8 mouse cellular contexts compared by ENCODE assay signal in genomic region chr9:52940964-52941636, GRCm38 (mm10).
DNase-seq lines count a peak whose midpoint lies in the region; ATAC-seq and TF ChIP-seq lines count a peak whose summit lies in the region.

No protein-coding gene starts in this region.

- 0 out of 2 replicates have a peak, but pooled peaks cover 3% of the 10 kb centered on the region for H3K4me1 ChIP-seq in kidney, postnatal 0 days (replicated peaks; ENCODE audit: insufficient read depth, low read length)
- peaks cover 12% of the 10 kb centered on the region for H3K4me1 ChIP-seq in hindbrain, embryonic 14.5 days (replicated peaks; ENCODE audit: control insufficient read depth, insufficient read depth, low read length)
- H3K4me1 ChIP-seq in midbrain, embryonic 12.5 days: peaks cover 12% of the 10 kb centered on the region

- no peaks in the 10 kb centered on the region for H3K27me3 ChIP-seq in kidney, postnatal 0 days (ENCODE audit: insufficient read depth, low read length)
- H3K27me3 ChIP-seq in hindbrain, embryonic 14.5 days (ENCODE audit: control insufficient read depth, insufficient read depth, low read length): no peaks in the 10 kb centered on the region
- no peaks in the 10 kb centered on the region for H3K27me3 ChIP-seq in midbrain, embryonic 12.5 days

- no peak for ATAC-seq in kidney, postnatal 0 days (replicated peaks; ENCODE audit: low FRiP score, low read depth)
- peak; percentile 90 for ATAC-seq in hindbrain, embryonic 14.5 days (ENCODE audit: low FRiP score)
- peak; percentile 91 for ATAC-seq in midbrain, embryonic 12.5 days (ENCODE audit: low FRiP score, low read depth)
- no peak for ATAC-seq in frontal cortex, adult (ENCODE audit: low TSS enrichment)

- H3K9me3 ChIP-seq in kidney, postnatal 0 days (replicated peaks; ENCODE audit: low read length): no peaks in the 10 kb centered on the region
- H3K9me3 ChIP-seq in hindbrain, embryonic 14.5 days (ENCODE audit: control insufficient read depth, low read length): no peaks in the 10 kb centered on the region
- H3K9me3 ChIP-seq in midbrain, embryonic 12.5 days: no peaks in the 10 kb centered on the region

- no peak overlapping the region for H3K4me3 ChIP-seq in kidney, postnatal 0 days (replicated peaks; ENCODE audit: low read depth, low read length)
- H3K4me3 ChIP-seq in hindbrain, embryonic 14.5 days (replicated peaks; ENCODE audit: low read length): no peak overlapping the region
- no peak overlapping the region for H3K4me3 ChIP-seq in midbrain, embryonic 12.5 days

- 36% methylated on average over 11 of the region's 11 CpGs for WGBS in kidney, postnatal 0 days
- WGBS in hindbrain, embryonic 14.5 days: 23% methylated on average over 11 of the region's 11 CpGs
- 28% methylated on average over 11 of the region's 11 CpGs for WGBS in midbrain, embryonic 12.5 days

- no peak overlapping the region for H3K4me2 ChIP-seq in kidney, postnatal 0 days (ENCODE audit: low read length)
- peak overlapping the region; percentile 15; the same call in 1 of the 2 replicates for H3K4me2 ChIP-seq in hindbrain, embryonic 14.5 days (replicated peaks)
- H3K4me2 ChIP-seq in midbrain, embryonic 12.5 days (replicated peaks): peak overlapping the region; percentile 23; the same call in 1 of the 2 replicates

- H3K9ac ChIP-seq in kidney, postnatal 0 days (ENCODE audit: low read depth, low read length): no peak overlapping the region
- H3K9ac ChIP-seq in hindbrain, embryonic 14.5 days: no peak overlapping the region
- no peak overlapping the region for H3K9ac ChIP-seq in midbrain, embryonic 12.5 days (replicated peaks)

- peak; percentile 25 for DNase-seq in kidney, postnatal 0 days (ENCODE audit: low spot score)
- DNase-seq in kidney, adult 18-20 months: no peak
- peak; percentile 95 to 98 for DNase-seq in cerebellum, postnatal 10 days
- peak; percentile 66 for DNase-seq in hindbrain, embryonic 14.5 days (ENCODE audit: low spot score)
- DNase-seq in frontal cortex, postnatal 25 days (ENCODE audit: low spot score in 2 of 2): no peak
- DNase-seq in urinary bladder, postnatal 14 days (ENCODE audit: low spot score): no peak

- H3K36me3 ChIP-seq in kidney, postnatal 0 days (ENCODE audit: insufficient read depth, low read length): no peaks in the 10 kb centered on the region
- no peaks in the 10 kb centered on the region for H3K36me3 ChIP-seq in hindbrain, embryonic 14.5 days (replicated peaks; ENCODE audit: control insufficient read depth, insufficient read depth)
- no peaks in the 10 kb centered on the region for H3K36me3 ChIP-seq in midbrain, embryonic 12.5 days

- TF ChIP-seq CTCF in kidney, postnatal 0 days (IDR thresholded peaks at IDR 0.05; ENCODE audit: low read depth): no peak

- no peak overlapping the region for H3K27ac ChIP-seq in kidney, postnatal 0 days
- peak overlapping the region; percentile 77 for H3K27ac ChIP-seq in hindbrain, embryonic 14.5 days
- peak overlapping the region; percentile 64 for H3K27ac ChIP-seq in midbrain, embryonic 12.5 days (replicated peaks)

Comparison
In these comparisons a context has a peak if more than half of its experiments do, and no peak if none do; other contexts are left out.
1. DNase-seq: peak in kidney, postnatal 0 days (single experiment), cerebellum, postnatal 10 days (2 of 2) and hindbrain, embryonic 14.5 days (single experiment); none in kidney, adult 18-20 months (single experiment), frontal cortex, postnatal 25 days (0 of 2) and urinary bladder, postnatal 14 days (single experiment).
2. ATAC-seq: peak in hindbrain, embryonic 14.5 days (single experiment) and midbrain, embryonic 12.5 days (single experiment); none in kidney, postnatal 0 days (single experiment) and frontal cortex, adult (single experiment).